Comparison of ENCODE assay signal across 13 mouse cellular contexts in genomic region chr15:81576961-81577360, GRCm38 (mm10). TPM values are rescaled to one million over a fixed set of nuclear protein-coding genes. Genes with fewer than 3 reads are reported as not detected.
DNase-seq lines count a peak whose midpoint lies in the region; ATAC-seq and TF ChIP-seq lines count a peak whose summit lies in the region.
"Had no signal": no experiment of that assay in that cellular context is flagged by ENCODE, and none has a peak within 500 bp of the region (broad histone marks: within the 10 kb centered on the region; RNA-seq: fewer than 3 reads in every experiment).

No protein-coding gene starts in this region.

- no peaks in the 10 kb centered on the region for H3K36me3 ChIP-seq in hindbrain, postnatal 0 days (ENCODE audit: insufficient read depth, low read length)
- no peaks in the 10 kb centered on the region for H3K36me3 ChIP-seq in hindbrain, embryonic 12.5 days
- H3K36me3 ChIP-seq: lung, embryonic 15.5 days had no signal

- no peaks in the 10 kb centered on the region for H3K9me3 ChIP-seq in hindbrain, postnatal 0 days (ENCODE audit: low read length)
- no peaks in the 10 kb centered on the region for H3K9me3 ChIP-seq in hindbrain, embryonic 12.5 days (replicated peaks)
- H3K9me3 ChIP-seq: lung, embryonic 15.5 days had no signal

- peak; percentile 91 for ATAC-seq in hindbrain, postnatal 0 days
- ATAC-seq in hindbrain, embryonic 12.5 days (ENCODE audit: low FRiP score) = no peak
- ATAC-seq: Patski had no signal

- H3K9ac ChIP-seq in hindbrain, postnatal 0 days (replicated peaks; ENCODE audit: low read length) = no peak overlapping the region
- no peak overlapping the region for H3K9ac ChIP-seq in hindbrain, embryonic 12.5 days
- H3K9ac ChIP-seq: lung, embryonic 15.5 days had no signal

- peak; percentile 64 for DNase-seq in hindbrain, postnatal 0 days (ENCODE audit: low spot score)
- peak; percentile 39 to 41 for DNase-seq in spleen, postnatal 36 days (ENCODE audit: low spot score in 2 of 2)
- DNase-seq in spleen, adult 12 weeks (ENCODE audit: low spot score) = no peak
- peak; percentile 16 to 54 for DNase-seq in layer of hippocampus, adult 2 months (ENCODE audit: low spot score in 2 of 2)
- DNase-seq in urinary bladder, postnatal 36 days (ENCODE audit: low spot score in 2 of 2) = no peak
- no peak for DNase-seq in lung, postnatal 4 days
- no peak for DNase-seq in gastrocnemius, postnatal 25 days
- DNase-seq: gastrocnemius, postnatal 36 days; heart, postnatal 36 days; kidney, postnatal 25 days had no signal

- no peaks in the 10 kb centered on the region for H3K4me1 ChIP-seq in hindbrain, postnatal 0 days (ENCODE audit: insufficient read depth, low read length)
- H3K4me1 ChIP-seq in hindbrain, embryonic 12.5 days = no peaks in the 10 kb centered on the region
- H3K4me1 ChIP-seq: lung, embryonic 15.5 days had no signal

- no peak overlapping the region for H3K27ac ChIP-seq in hindbrain, postnatal 0 days
- no peak overlapping the region for H3K27ac ChIP-seq in hindbrain, embryonic 12.5 days
- H3K27ac ChIP-seq in layer of hippocampus, adult 2 months = peak overlapping the region; percentile 67; the same call in 1 of the 2 replicates
- H3K27ac ChIP-seq: lung, embryonic 15.5 days had no signal

- H3K4me2 ChIP-seq in hindbrain, postnatal 0 days (ENCODE audit: low read depth, low read length) = no peak overlapping the region
- H3K4me2 ChIP-seq in hindbrain, embryonic 12.5 days (replicated peaks) = no peak overlapping the region
- H3K4me2 ChIP-seq: lung, embryonic 15.5 days had no signal

- H3K27me3 ChIP-seq in hindbrain, postnatal 0 days (ENCODE audit: insufficient read depth, low read length) = no peaks in the 10 kb centered on the region
- no peaks in the 10 kb centered on the region for H3K27me3 ChIP-seq in hindbrain, embryonic 12.5 days
- H3K27me3 ChIP-seq: lung, embryonic 15.5 days had no signal

- WGBS in hindbrain, postnatal 0 days = 9% methylated on average over 3 of the region's 3 CpGs
- WGBS in hindbrain, embryonic 12.5 days = 16% methylated on average over 3 of the region's 3 CpGs

- no peak overlapping the region for H3K4me3 ChIP-seq in hindbrain, postnatal 0 days (ENCODE audit: low read length)
- H3K4me3 ChIP-seq in hindbrain, embryonic 12.5 days = no peak overlapping the region
- H3K4me3 ChIP-seq in layer of hippocampus, adult 2 months = peak overlapping the region; percentile 27; the same call in 1 of the 2 replicates
- H3K4me3 ChIP-seq: lung, embryonic 15.5 days had no signal

- TF ChIP-seq CTCF in hindbrain, postnatal 0 days (IDR thresholded peaks at IDR 0.05; ENCODE audit: low read depth) = 0 out of 2 replicates have a peak, but pooled peaks have one; percentile 19
- TF ChIP-seq CTCF in layer of hippocampus, adult 2 months (conservative IDR thresholded peaks at IDR 0.05) = peak; percentile 30

RNA-seq across cellular contexts. Expression of gene Ep300, which starts 8.2 kb away (rescaled TPM):
- total RNA-seq in hindbrain, postnatal 0 days (2014; rRNA removed) = 44.0 and 51.5 TPM in 2 replicates
- polyA plus RNA-seq in hindbrain, postnatal 0 days (2015; fragmentation: Nextera tagmentation; extraction: Ambion mirVana) = 12.9 and 13.1 TPM in 2 replicates
- polyA plus RNA-seq in hindbrain, embryonic 12.5 days (2016; fragmentation: Nextera tagmentation; extraction: Ambion mirVana) = 30.4 and 33.8 TPM in 2 replicates
- 10 to 100 TPM; 67.8 to 68.4 TPM for total RNA-seq in layer of hippocampus, adult 2 months (2021)
- total RNA-seq in gastrocnemius, postnatal 25 days (2021) = 10 to 100 TPM; 26.9 to 34.6 TPM

Comparison
In these comparisons a context has a peak if more than half of its experiments do, and no peak if none do; other contexts are left out.
1. DNase-seq: peak in hindbrain, postnatal 0 days (single experiment), spleen, postnatal 36 days (2 of 2) and layer of hippocampus, adult 2 months (2 of 2); none in spleen, adult 12 weeks (single experiment), urinary bladder, postnatal 36 days (0 of 2), lung, postnatal 4 days (0 of 2) and gastrocnemius, postnatal 25 days (single experiment).